ENCODE assay signal across 32 mouse cellular contexts in genomic region chr17:27335621-27336020, GRCm38 (mm10).
DNase-seq lines count a peak whose midpoint lies in the region; ATAC-seq and TF ChIP-seq lines count a peak whose summit lies in the region.
"Had no signal": no experiment of that assay in that cellular context is flagged by ENCODE, and none has a peak within 500 bp of the region (broad histone marks: within the 10 kb centered on the region; RNA-seq: fewer than 3 reads in every experiment).

No protein-coding gene starts in this region.

- peak overlapping the region; percentile 5; the same call in 1 of the 2 replicates for H3K27ac ChIP-seq in forebrain, embryonic 10.5 days
- H3K27ac ChIP-seq in forebrain, postnatal 0 days (ENCODE audit: low read depth, low read length) = no peak overlapping the region
- H3K27ac ChIP-seq in kidney, postnatal 0 days = no peak overlapping the region
- peak overlapping the region; percentile 67; the same call in 1 of the 2 replicates for H3K27ac ChIP-seq in embryonic facial prominence, embryonic 14.5 days (replicated peaks; ENCODE audit: low read depth, low read length)
- H3K27ac ChIP-seq: forebrain, embryonic 12.5 days; heart, embryonic 15.5 days; hindbrain, embryonic 13.5 days; limb, embryonic 12.5 days; liver, embryonic 12.5 days; macrophage; neural tube, embryonic 15.5 days; stomach, embryonic 15.5 days had no signal

- H3K9me3 ChIP-seq in forebrain, embryonic 10.5 days = no peaks in the 10 kb centered on the region
- H3K9me3 ChIP-seq in forebrain, postnatal 0 days (ENCODE audit: low read length) = no peaks in the 10 kb centered on the region
- H3K9me3 ChIP-seq in kidney, postnatal 0 days (replicated peaks; ENCODE audit: low read length) = no peaks in the 10 kb centered on the region
- H3K9me3 ChIP-seq in embryonic facial prominence, embryonic 14.5 days (ENCODE audit: control insufficient read depth, low read length) = no peaks in the 10 kb centered on the region
- H3K9me3 ChIP-seq: embryonic facial prominence, embryonic 13.5 days; forebrain, embryonic 12.5 days; heart, embryonic 15.5 days; hindbrain, embryonic 13.5 days; limb, embryonic 12.5 days; liver, embryonic 12.5 days; neural tube, embryonic 15.5 days; stomach, embryonic 15.5 days had no signal

- H3K36me3 ChIP-seq in forebrain, embryonic 10.5 days (replicated peaks) = no peaks in the 10 kb centered on the region
- no peaks in the 10 kb centered on the region for H3K36me3 ChIP-seq in forebrain, postnatal 0 days (ENCODE audit: insufficient read depth)
- H3K36me3 ChIP-seq in kidney, postnatal 0 days (ENCODE audit: insufficient read depth, low read length) = no peaks in the 10 kb centered on the region
- H3K36me3 ChIP-seq in embryonic facial prominence, embryonic 14.5 days (ENCODE audit: control insufficient read depth, insufficient read depth, low read length) = no peaks in the 10 kb centered on the region
- H3K36me3 ChIP-seq: embryonic facial prominence, embryonic 13.5 days; forebrain, embryonic 12.5 days; heart, embryonic 15.5 days; hindbrain, embryonic 13.5 days; limb, embryonic 12.5 days; liver, embryonic 12.5 days; neural tube, embryonic 15.5 days; stomach, embryonic 15.5 days had no signal

- DNase-seq in forebrain, embryonic 10.5 days (ENCODE audit: extremely low spot score, low spot score) = no peak
- DNase-seq in forebrain, postnatal 0 days = no peak
- peak; percentile 53 for DNase-seq in kidney, postnatal 0 days (ENCODE audit: low spot score)
- no peak for DNase-seq in kidney, adult 18-20 months
- DNase-seq in brain, embryonic 14.5 days (ENCODE audit: low read depth) = peak; percentile 21
- peak; percentile 54 for DNase-seq in embryonic facial prominence, embryonic 14.5 days (ENCODE audit: low spot score)
- no peak for DNase-seq in left cerebral cortex, adult 11 months (ENCODE audit: low spot score)
- DNase-seq: adrenal gland, postnatal 14 days; cerebellum, adult 11-12 months; cerebellum, adult 9-11 months; gastrocnemius, postnatal 10 days; kidney, adult 11 months; layer of hippocampus, postnatal 36 days; liver, postnatal 0 days; midbrain, embryonic 14.5 days; retina, postnatal 1 day; right cerebral cortex, postnatal 14 days; thymus, adult 18-20 months; thymus, postnatal 36 days had no signal

- peaks cover 43% of the 10 kb centered on the region for H3K4me1 ChIP-seq in forebrain, embryonic 10.5 days
- no peaks in the 10 kb centered on the region for H3K4me1 ChIP-seq in forebrain, postnatal 0 days (ENCODE audit: insufficient read depth)
- peaks cover 9% of the 10 kb centered on the region; the same call in 1 of the 2 replicates for H3K4me1 ChIP-seq in kidney, postnatal 0 days (replicated peaks; ENCODE audit: insufficient read depth, low read length)
- H3K4me1 ChIP-seq in embryonic facial prominence, embryonic 14.5 days (ENCODE audit: control insufficient read depth, insufficient read depth, low read length) = peaks cover 8% of the 10 kb centered on the region
- H3K4me1 ChIP-seq: neural tube, embryonic 15.5 days had no signal

- H3K4me2 ChIP-seq in forebrain, postnatal 0 days (ENCODE audit: low read depth) = no peak overlapping the region
- no peak overlapping the region for H3K4me2 ChIP-seq in kidney, postnatal 0 days (ENCODE audit: low read length)
- peak overlapping the region; percentile 20; the same call in 1 of the 2 replicates for H3K4me2 ChIP-seq in embryonic facial prominence, embryonic 14.5 days (ENCODE audit: low read depth, low read length)
- H3K4me2 ChIP-seq: embryonic facial prominence, embryonic 13.5 days; forebrain, embryonic 12.5 days; heart, embryonic 15.5 days; hindbrain, embryonic 13.5 days; limb, embryonic 12.5 days; liver, embryonic 12.5 days; neural tube, embryonic 15.5 days; stomach, embryonic 15.5 days had no signal

- no peak for TF ChIP-seq POLR2A in brain, embryonic 14.5 days (IDR thresholded peaks at IDR 0.05; ENCODE audit: borderline replicate concordance, extremely low read depth, insufficient read depth, insufficient read length, poor library complexity, severe bottlenecking)

- WGBS in forebrain, embryonic 10.5 days = 64% methylated on average over 4 of the region's 4 CpGs
- 62% methylated on average over 4 of the region's 4 CpGs for WGBS in forebrain, postnatal 0 days
- 52% methylated on average over 4 of the region's 4 CpGs for WGBS in kidney, postnatal 0 days
- 46% methylated on average over 4 of the region's 4 CpGs for WGBS in embryonic facial prominence, embryonic 14.5 days

- no peaks in the 10 kb centered on the region for H3K27me3 ChIP-seq in forebrain, embryonic 10.5 days (ENCODE audit: poor library complexity, severe bottlenecking)
- H3K27me3 ChIP-seq in forebrain, postnatal 0 days (ENCODE audit: insufficient read depth, low read length) = no peaks in the 10 kb centered on the region
- no peaks in the 10 kb centered on the region for H3K27me3 ChIP-seq in kidney, postnatal 0 days (ENCODE audit: insufficient read depth, low read length)
- H3K27me3 ChIP-seq in embryonic facial prominence, embryonic 14.5 days (replicated peaks; ENCODE audit: control insufficient read depth, insufficient read depth, low read length) = no peaks in the 10 kb centered on the region
- H3K27me3 ChIP-seq: embryonic facial prominence, embryonic 13.5 days; hindbrain, embryonic 13.5 days; limb, embryonic 12.5 days; liver, embryonic 12.5 days; neural tube, embryonic 15.5 days; stomach, embryonic 15.5 days had no signal

- no peak for TF ChIP-seq CTCF in forebrain, postnatal 0 days (IDR thresholded peaks at IDR 0.05; ENCODE audit: low read depth)
- TF ChIP-seq CTCF in kidney, postnatal 0 days (IDR thresholded peaks at IDR 0.05; ENCODE audit: low read depth) = no peak
- TF ChIP-seq CTCF in brain, embryonic 14.5 days (IDR thresholded peaks at IDR 0.05; ENCODE audit: borderline replicate concordance, extremely low read depth, insufficient read depth, insufficient read length) = no peak

- no peak overlapping the region for H3K9ac ChIP-seq in forebrain, postnatal 0 days
- no peak overlapping the region for H3K9ac ChIP-seq in kidney, postnatal 0 days (ENCODE audit: low read depth, low read length)
- H3K9ac ChIP-seq in embryonic facial prominence, embryonic 14.5 days (ENCODE audit: low read depth, low read length) = 0 out of 2 replicates have a peak overlapping the region, but pooled peaks have one; percentile 25
- H3K9ac ChIP-seq: forebrain, embryonic 12.5 days; heart, embryonic 15.5 days; hindbrain, embryonic 13.5 days; limb, embryonic 12.5 days; liver, embryonic 12.5 days; liver, postnatal 0 days; neural tube, embryonic 15.5 days; stomach, embryonic 15.5 days had no signal

- H3K4me3 ChIP-seq in forebrain, embryonic 10.5 days = no peak overlapping the region
- H3K4me3 ChIP-seq in forebrain, postnatal 0 days (ENCODE audit: low read depth, low read length) = no peak overlapping the region
- no peak overlapping the region for H3K4me3 ChIP-seq in kidney, postnatal 0 days (replicated peaks; ENCODE audit: low read depth, low read length)
- no peak overlapping the region for H3K4me3 ChIP-seq in embryonic facial prominence, embryonic 14.5 days (ENCODE audit: low read depth, low read length)
- H3K4me3 ChIP-seq: embryonic facial prominence, embryonic 13.5 days; erythroblast, embryonic 14.5 days; forebrain, embryonic 12.5 days; heart, embryonic 15.5 days; hindbrain, embryonic 13.5 days; limb, embryonic 12.5 days; liver, embryonic 12.5 days; neural tube, embryonic 15.5 days; stomach, embryonic 15.5 days had no signal

- no peak for ATAC-seq in forebrain, postnatal 0 days
- ATAC-seq in kidney, postnatal 0 days (replicated peaks; ENCODE audit: low FRiP score, low read depth) = no peak
- ATAC-seq in embryonic facial prominence, embryonic 14.5 days (ENCODE audit: low read depth) = no peak
- ATAC-seq: inflammation-experienced regulatory T-cells, adult 6 months; liver, embryonic 12.5 days; liver, postnatal 0 days; lung, postnatal 0 days; Patski had no signal

Comparison
In these comparisons a context has a peak if more than half of its experiments do, and no peak if none do; other contexts are left out.
1. DNase-seq: peak in kidney, postnatal 0 days (single experiment), brain, embryonic 14.5 days (single experiment) and embryonic facial prominence, embryonic 14.5 days (single experiment); none in forebrain, embryonic 10.5 days (single experiment), forebrain, postnatal 0 days (single experiment), kidney, adult 18-20 months (single experiment) and left cerebral cortex, adult 11 months (single experiment).
2. H3K27ac ChIP-seq: peak in forebrain, embryonic 10.5 days (single experiment) and embryonic facial prominence, embryonic 14.5 days (single experiment); none in forebrain, postnatal 0 days (single experiment) and kidney, postnatal 0 days (single experiment).